Mouse (Mus musculus) duodenum, adult 2 months (tissue): ENCODE measurements around the gene Ppp1r14a. TPM values are rescaled to one million over a fixed set of nuclear protein-coding genes. Genes with fewer than 3 reads are reported as not detected.

Source experiments
- polyA plus RNA-seq: library from polyadenylated mRNA; depleted of rRNA; stranded (reverse); fragments of >200 nt; gene quantifications from 2 replicates; pipeline ENCODE4 v1.2.3, GENCODE M21; 2012; ENCODE audit warnings: low replicate concordance; rRNA removed

Ppp1r14a gene
- 21.4 and 39.1 TPM in 2 replicates for polyA plus RNA-seq

DNA sequence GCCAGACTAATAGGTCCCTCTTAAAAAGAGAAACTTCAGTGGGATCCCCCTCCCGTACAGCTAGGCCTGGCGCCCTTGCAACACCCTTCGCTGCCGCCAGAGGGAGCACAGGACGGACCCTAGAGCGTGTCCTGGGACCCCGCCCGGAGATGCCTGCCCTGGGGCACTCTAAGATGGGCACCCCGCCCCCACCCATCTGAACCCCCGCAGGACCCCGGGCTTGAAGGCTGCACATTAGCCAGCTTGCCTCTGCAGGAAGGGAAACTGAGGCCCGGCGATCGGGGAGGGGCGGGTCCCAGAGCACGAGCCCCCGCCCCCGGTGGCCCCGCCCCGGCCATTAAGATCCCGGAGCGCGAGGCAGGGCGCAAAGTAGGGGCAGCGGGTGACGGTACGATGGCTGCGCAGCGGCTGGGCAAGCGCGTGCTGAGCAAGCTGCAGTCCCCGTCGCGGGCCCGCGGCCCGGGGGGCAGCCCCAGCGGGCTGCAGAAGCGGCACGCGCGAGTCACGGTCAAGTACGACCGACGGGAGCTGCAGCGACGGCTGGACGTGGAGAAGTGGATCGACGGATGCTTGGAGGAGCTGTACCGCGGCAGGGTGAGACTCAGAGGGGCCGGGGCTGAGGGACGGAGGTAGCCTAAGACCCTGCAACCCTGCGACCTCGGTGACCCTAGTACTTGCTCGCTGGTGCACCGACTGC, at the start of gene Ppp1r14a:
Gene Ppp1r14a (plus strand): TSS at position 367 of the 697 bp plus-strand sequence.

DNA sequence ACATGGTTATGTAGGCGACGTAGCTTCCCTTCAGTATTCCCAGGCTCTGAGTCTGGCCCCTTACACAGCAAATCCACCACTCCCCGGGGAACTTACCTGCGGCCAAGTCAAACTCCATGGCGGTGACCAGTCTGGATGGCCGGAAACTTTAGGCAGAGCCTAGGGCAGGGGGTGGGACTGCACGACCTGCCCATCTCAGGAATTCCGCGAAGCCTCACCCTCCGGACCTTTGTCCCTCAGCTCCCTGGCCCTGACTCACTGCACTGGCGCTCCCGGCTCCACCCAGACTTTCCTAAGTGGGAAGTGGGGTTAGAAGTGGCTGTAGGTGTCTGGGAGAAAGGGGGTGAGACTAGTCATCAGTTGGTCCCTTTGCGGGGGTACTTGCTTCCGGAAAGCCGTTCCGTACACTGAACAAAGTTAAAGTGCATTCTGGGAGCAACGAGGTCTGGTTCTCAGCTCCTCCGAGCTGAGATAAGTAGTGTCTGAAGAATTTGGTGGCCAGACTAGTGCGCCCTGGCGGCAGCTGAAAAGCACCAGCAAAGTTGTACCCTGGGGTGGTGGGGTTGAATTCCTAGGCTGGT, 40.8 kb upstream of the Ppp1r14a start, which contains the start of gene 2200002D01Rik:
Gene 2200002D01Rik (minus strand): TSS at position 206 of the 581 bp plus-strand sequence.

DNA sequence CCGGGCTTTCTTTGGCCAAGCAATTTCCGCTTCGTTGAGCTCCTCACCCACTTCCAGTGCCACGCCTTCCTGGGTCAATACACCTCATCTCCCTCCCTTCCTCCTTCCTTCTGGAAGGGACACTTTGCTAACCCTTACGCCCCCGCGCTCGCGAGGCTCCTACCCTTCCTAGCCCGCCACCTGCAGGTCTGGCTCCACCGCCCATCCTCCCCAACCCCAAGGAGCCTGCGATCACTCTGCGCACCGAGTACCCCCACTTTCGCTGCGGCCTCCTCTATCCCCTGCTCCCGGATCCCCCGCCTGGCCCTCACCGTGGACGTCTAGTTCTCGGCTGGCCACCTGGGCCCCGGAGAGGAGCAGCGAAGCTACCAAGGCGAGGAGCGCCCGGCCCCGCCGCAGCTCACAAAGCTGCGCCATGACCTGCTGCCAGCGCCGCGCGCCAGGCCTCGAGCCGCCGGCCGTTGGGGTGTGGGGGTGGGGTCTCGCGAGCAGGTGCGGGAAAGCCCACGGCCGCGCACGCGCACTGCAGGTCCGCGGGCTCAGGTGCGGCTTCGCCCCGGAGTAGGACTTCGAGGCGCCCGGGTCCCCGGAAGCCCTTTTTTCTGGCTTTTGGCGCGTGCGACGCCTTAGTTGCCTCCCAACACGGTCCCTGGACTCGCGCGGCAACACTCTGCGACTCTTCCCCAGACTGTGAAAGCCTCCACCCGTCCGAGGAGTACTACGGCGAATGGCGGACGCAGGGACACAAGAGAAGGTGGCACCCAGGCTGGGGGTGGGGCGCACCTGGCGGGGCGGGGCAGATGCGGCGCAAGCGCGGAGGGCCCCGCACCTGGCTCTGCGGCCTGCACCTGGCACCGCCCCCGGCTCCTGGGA, 7.7 kb upstream of the Ppp1r14a start, which contains the start of gene Spint2:
Gene Spint2 (minus strand): TSS at position 712 of the 873 bp plus-strand sequence.

DNA sequence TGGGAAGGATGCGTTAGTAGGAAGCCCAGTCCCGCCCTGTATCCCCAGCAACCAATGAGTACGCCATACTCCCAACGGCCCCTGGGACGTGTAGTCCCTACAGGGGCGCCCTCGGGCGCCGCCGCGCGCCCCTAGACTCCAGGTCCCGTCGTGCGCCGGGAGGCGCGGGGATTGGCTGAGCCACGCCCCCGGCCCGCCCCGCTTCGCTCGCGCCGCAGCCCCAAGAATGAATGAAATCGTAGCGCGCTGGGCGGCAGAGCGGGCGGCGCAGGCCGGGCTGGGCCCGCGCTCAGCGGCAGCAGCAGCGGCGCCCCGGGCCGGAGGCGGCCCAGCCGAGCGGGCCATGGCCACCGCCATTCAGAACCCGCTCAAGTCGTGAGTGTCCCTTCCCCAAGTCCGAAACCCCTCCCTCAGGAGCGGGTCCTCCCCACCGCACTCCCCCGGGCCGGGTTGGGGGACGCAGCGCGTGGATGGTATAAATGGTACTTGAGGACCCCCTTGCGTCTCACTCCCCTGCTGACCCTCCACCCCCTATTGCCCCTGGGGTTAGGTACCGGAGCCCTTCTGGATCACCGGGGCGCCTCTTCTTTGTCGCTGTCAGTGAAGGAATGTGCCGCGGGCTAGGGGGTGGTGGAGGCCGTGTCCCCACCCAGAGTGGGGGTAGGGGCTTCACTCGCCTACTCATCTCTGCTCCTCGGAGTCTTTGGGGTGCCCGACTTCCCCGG, 14.8 kb downstream of the Ppp1r14a start, which contains the start of gene Dpf1:
Gene Dpf1 (plus strand): TSS at position 214 of the 725 bp plus-strand sequence.

Other genes with a start within 250 kb of the Ppp1r14a start
- gene Ryr1, start 164.1 kb upstream of the Ppp1r14a start, polyA plus RNA-seq, result under 0.01 and 0.05 TPM in 2 replicates
- gene Rasgrp4, start 154.5 kb upstream of the Ppp1r14a start, polyA plus RNA-seq, result 3.5 and 4.2 TPM in 2 replicates
- gene Fam98c, start 133.1 kb upstream of the Ppp1r14a start, polyA plus RNA-seq, result 135 and 295 TPM in 2 replicates
- gene Ggn, start 119.1 kb upstream of the Ppp1r14a start, polyA plus RNA-seq, result 0.97 and 1.5 TPM in 2 replicates
- gene Spred3, start 118.9 kb upstream of the Ppp1r14a start, polyA plus RNA-seq, result 1.1 and 2.2 TPM in 2 replicates
- gene Psmd8, start 108.6 kb upstream of the Ppp1r14a start, polyA plus RNA-seq, result 80.4 and 112 TPM in 2 replicates
- 0.19 and 0.48 TPM in 2 replicates for gene Catsperg1, start 75.3 kb upstream of the Ppp1r14a start, polyA plus RNA-seq
- 22.4 and 52.7 TPM in 2 replicates for gene Kcnk6, start 56.8 kb upstream of the Ppp1r14a start, polyA plus RNA-seq
- gene Yif1b, start 51.0 kb upstream of the Ppp1r14a start, polyA plus RNA-seq, result 56.6 and 58.6 TPM in 2 replicates
- 437 and 814 TPM in 2 replicates for gene 2200002D01Rik, start 40.8 kb upstream of the Ppp1r14a start, polyA plus RNA-seq
- 764 and 2,886 TPM in 2 replicates for gene Spint2, start 7.4 kb upstream of the Ppp1r14a start, polyA plus RNA-seq
- gene Dpf1, start 14.6 kb downstream of the Ppp1r14a start, polyA plus RNA-seq, result 0.48 and 2.4 TPM in 2 replicates
- 107 and 115 TPM in 2 replicates for gene Sipa1l3, start 229.3 kb downstream of the Ppp1r14a start, polyA plus RNA-seq